Mouse (Mus musculus) left cerebral cortex, adult 18-20 months (tissue): ENCODE data around the gene Npffr2. TPM values are rescaled to one million over a fixed set of nuclear protein-coding genes. Genes with fewer than 3 reads are reported as not detected.
A peak's percentile ranks its signal among the peaks of the same experiment; 100 is the strongest.
"Not testable (repeated sequence)": the region's sequence is repeated elsewhere in the genome, so short reads cannot be mapped to it uniquely, and the experiment has no call there.

Experiments used
- DNase-seq, 2 experiments: peaks; one replicate each; pipeline ENCODE4 v3.0.0; 2021 to 2022; ENCODE audit warnings: low spot score in 2 of 2, mixed read lengths in 1 of 2
- long read RNA-seq, 2 experiments: library from polyadenylated mRNA; stranded (forward); transcript quantifications; one replicate each; pipeline ENCODE4 v2.0.0; 2021
- total RNA-seq, 2 experiments: library from RNA; stranded (reverse); gene quantifications; 2 replicates each; pipeline ENCODE4 v1.2.3; 2021

Npffr2 gene
- under 1 TPM; 0.37 to 0.40 TPM for total RNA-seq
- long read RNA-seq, experiment 1: 0 reads
- long read RNA-seq, experiment 2: 0 reads

DNA sequence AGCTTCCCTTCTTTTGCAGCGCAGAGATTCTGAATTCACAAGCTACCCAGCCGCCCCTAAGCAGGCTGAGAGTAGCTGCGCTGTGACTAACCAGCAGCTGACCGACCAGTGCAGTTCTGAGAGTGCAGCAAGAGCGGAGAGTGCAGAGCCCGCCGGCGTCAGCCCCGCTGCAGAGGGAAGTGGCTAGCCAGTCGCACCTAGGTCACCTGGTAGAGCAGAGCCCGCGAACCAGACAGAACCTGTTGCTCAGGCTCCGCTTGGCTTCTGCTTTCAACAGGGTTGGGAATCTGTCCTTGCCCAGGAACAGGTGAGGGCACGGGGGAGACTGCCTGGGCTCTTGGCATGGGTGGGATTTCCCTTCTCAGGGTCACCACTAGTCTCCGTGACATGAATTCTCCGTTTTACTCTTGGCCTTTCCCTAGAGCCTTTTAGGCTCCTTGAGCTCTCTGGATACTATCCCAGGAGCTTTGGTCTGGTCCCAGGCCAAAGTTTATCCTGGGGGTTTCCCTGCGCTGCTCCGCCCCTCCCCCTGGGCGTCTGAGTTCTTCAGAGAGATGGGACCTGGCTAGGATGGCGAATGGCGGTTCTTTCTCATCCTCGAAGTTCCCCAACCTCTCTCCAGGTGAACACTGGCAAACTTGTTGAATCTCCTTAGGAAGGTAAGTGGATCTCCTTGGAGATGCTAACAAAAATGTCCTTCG is at the start of gene Npffr2:
Gene Npffr2 (plus strand): TSS at position 552 of the 701 bp plus-strand sequence.
- peak; percentile 12 to 18 for DNase-seq

DNA sequence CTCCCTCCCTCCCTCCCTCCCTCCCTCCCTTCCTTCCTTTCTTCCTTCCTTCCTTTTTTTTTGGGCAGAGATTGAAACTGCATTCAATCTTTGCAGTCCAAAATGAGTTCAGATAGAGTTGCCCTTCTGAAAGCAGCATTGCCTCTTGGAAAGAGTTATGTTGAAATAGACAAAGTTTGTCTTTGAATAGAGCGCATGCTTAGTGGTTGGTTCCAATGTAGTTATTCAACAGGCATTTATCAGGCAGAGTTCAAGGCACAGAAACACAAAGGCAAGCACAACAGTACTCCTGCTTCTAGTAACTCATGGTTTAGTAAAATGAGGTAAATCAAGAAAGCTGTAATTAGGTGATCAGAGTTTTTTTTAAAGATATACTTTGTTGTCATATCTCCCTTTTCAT is 34.7 kb upstream of the Npffr2 start:
- DNase-seq: no peak

DNA sequence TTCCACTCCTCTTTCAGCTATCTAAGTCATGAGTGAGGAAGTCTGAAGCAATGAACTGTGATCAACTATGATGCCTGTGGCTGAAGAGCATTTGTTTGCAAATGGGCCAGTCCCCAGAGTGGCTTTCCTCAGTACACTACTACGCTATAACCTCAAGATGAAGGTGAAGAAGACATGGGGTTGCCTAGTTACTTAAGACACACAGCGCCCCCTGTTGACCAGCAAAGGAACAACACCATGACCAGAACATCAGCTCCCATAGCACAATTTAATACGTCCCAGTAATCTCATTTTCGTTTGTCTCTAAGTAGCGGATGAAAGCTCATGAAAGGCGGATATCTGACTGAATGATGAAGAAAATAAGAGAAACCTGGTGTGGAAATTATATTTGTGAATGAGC is 27.0 kb upstream of the Npffr2 start:
- no peak for DNase-seq

DNA sequence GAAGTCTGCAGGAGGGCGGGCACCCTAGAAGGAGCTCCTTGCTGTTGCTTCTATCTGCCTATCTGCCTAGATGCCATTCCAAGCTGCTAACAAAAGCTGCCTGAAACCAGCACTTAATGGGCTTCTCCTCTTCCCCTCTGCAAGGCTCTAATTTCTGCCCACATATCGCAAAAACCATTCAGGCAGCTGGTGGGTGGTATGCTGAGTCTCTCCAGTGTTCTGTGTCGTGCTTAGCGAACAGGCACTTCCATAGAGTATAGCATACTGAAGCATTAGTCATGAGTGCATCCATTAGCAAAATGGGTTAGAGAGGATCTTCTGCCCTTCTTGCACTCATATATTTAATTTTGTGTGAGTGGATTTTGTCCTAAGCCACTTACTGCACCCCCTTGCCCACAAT is 8.6 kb upstream of the Npffr2 start:
- peak in 1 of 2 experiments; percentile 21 for DNase-seq

DNA sequence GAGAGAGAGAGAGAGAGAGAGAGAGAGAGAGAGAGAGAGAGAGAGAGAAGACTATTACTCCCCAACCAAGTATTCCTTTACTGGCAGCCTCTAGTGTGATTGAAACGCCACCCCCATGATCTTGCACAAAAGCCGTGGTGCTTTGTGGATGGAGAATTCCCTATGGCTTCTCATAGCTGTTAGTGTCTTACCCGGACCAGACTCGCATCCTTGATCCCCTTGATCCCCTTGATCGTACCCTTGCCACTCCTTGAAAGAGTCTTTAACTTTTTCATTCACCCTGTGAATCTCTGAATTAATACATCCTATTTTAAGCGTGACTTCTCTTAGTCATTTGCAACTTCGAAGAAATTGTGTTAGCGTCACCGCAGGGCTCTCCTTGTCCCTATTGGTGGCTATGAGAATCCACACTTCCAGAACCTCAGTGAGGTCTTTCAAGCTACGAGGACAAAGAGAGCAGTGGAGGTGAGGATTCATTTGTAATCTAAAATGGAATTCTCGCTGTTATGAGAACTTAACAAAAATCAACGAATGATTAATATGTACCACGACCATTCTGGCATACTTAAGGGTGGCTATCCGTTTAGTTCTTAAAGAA is 949 bp upstream of the Npffr2 start:
- DNase-seq: no peak

DNA sequence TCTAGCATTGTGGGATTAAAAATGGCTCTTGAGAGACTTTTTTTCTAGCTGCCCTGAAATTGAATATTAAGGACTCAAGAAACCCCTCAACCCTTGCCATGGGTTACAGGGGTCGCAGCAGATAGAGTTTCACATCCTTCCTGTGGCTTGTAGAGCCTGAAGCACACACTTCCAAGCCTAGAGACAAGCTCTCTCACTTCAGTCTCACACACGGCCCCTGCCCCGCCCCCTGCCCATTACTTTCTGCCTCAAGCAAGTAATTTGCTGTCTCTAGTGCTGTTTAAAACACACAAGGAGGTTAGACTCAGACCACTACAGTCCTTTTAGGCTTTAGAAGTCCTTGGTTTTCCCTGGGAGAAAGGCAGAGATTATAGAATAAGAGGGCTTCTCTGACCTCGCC is 1.7 kb downstream of the Npffr2 start:
- DNase-seq: no peak

DNA sequence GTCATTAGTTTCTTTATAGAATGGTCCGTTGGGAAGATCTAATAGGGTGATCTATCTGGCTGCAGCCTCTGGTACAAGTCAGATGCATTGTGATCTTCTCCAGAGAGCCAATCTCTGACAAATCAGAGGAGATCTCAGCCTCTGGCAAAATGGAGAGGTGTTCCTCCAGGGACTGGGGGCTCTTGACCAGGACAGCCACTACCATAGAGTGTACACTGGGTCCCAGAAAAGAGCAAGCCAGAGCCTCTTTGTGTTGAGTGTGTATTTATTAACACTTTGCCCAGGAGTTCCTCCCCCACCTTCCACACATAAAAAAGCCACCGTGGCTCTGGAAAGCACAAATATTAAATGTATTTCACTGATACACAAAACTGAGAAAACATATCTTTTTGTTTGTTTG is 2.2 kb downstream of the Npffr2 start:
- no peak for DNase-seq

DNA sequence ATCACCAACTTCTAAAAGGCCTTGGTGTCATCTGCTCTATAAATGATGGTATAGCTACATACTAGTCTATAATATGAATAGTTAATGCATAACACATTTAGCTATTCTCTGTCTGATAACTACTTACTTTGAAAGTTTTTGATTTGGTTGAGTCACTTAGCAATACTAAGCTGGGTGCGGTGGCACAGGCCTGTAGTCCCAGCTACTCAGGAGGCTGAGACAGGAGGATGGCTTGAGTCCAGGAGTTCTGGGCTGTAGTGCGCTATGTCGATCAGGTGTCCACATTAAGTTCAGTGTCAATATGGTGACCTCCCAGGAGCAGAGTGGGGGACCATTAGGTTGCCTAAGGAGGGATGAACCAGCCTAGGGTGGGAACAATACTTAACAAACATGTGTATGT is 8.8 kb downstream of the Npffr2 start:
- no peak for DNase-seq

DNA sequence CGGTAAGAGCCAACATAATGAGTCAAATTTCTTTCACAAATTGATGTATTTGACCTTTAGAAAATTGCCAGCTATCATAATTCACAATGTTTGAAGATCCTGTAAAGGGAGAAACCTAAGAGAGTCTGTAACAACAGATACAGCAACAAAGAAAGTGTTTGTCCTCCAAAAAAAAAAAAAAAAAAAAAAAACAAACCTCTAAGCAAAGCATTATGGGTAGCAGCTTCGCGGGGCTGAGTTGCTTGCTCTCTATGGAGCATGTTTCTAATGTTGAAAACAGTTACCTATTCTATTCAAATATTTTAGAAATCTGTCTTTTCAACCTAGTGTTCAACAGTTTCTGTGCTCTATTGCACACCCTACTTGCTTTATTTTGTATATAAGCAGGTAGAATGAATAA is 15.2 kb downstream of the Npffr2 start:
- DNase-seq: no peak

DNA sequence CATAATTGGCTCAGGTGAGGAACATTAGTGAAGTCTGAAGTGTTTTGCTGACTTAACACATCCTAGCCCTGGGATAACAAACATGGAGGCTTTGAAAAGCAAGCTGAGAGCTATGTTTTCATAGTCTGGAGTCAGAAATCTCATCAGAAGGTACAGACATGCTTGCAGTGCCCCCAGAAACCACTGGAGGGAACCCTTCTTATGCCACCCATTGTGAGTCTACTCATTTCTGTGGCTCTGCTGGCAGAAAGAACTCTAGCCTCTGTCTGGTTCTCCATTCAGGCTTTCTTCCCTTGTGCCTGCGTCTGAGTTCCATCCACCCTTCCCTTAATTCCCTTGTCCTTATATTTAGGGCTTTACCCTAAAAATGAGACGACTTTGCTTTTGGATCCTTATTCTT is 16.2 kb downstream of the Npffr2 start:
- peak; percentile 83 to 86 for DNase-seq

DNA sequence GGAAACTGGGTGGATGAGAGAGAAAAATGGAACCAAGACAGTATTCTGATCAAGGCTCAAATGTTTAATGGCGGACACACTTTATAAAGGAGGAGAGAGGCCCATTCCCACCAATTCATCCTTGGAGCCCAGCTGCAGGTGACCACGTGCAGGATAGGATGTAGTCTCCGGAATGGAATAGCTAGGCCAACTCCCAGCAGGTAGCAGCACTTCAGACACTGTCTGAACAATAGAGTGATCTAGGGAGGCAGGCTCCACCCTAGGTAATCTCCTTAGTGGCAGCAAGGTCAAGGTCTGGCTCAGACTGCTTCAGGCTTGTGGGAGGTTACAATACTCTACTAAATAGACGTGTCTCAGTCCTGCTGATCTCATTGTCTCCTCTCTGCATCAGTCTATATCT is 31.9 kb downstream of the Npffr2 start:
- not testable (repeated sequence) for DNase-seq

DNA sequence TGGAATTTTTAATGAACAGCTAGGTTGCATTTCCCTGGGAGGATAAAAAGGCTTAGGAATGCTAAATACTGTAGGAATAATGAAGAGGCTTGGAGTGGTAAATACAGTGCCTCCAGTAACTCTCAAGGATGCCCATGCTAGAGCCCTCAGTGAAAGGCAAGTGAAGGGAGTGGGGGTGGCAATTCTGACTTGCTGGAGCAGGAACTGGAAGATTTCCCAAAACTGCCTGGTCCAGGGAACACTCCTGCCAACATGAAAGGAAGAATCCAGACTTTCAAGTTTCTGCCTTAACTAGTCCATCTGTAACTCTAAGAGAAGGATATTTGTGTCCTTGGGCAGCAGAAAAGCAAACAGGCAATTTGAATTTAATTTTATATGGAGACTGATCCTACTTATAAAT is 34.2 kb downstream of the Npffr2 start:
- peak; percentile 29 to 52 for DNase-seq

DNA sequence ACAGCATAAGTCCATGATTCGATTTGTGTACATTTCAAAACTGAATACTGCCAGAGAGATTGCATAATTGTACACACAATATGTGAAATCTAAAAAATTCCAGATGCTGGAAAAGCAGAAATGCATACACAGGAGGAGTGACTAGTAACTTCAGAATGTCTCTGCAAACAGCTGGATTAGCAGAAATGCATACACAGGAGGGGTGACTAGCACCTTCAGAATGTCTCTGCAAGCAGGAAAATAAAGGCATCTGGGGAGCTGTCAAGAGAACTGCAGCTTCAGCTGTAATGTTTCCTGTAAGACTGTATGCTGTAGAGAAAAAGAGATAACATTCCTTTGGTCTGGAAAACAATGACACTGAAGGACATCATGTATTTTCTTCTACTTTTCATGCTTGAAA is 51.4 kb downstream of the Npffr2 start:
- no peak for DNase-seq

DNA sequence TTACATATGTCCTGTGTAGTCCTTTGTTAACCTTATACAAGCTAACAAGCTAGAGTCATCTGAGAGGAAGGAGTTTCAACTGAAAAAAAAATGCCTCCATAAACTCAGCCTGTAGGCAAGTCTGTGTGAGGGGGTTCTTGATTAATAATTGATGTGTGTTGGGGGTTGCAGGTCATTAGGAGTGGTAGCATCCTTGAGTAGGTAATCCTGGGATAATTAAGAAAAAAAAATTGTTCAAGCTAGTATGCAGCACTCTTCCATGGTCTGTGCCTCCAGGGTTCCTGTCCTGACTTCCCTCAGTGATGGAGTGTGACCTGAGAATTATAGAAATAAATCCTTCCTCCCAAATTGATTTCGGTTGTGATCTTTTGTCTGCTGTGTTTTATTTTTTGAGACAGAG is 52.0 kb downstream of the Npffr2 start:
- DNase-seq: no peak

DNA sequence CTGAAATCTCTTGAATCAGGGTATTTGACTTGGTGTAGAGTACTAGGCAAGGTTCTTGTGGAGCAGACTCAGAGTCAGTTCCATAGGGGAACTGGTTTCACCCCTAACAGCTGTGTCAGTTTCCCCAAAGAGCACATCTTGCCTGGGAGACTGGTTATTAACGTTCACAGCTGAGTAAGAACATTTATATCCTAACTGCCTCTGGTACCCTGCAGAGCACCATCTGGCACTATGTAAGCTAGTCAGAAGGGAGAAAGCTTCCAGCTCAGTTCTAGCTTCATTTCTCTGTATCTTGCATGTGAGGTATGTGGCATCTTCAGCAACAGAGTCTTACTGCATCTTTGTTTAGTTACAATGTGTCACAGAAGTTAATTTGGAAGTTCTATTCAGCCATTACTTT is 53.9 kb downstream of the Npffr2 start:
- peak in 1 of 2 experiments; percentile 8 for DNase-seq

DNA sequence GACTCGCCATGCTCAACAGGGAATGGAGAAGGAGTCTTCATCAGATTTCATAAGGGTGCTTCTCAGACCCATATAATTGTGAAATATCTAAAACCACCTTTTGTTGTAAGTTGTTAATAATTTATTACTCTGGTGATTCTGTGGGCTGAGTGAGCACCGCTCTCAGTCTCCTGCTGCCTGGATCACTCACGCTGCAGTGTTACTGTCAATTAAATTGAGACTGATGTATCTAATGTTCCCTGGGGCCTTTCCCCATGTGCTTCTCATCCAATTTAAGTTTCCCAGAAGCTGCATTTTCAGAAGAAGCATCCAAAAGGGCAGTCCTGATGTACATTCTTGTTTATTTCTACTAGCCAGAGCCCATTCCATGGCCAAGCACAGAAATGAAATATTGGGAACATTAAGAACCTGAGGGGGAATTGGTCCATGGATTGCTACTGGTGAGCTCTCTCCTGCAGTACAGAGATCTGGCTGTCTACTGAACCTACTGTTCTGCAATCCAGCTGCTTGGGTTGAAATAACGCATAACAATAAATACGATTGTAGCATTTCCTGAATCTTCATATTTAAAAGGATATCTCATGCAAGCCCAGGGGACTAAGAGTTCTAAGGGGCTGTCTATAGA is 54.6 kb downstream of the Npffr2 start:
- no peak for DNase-seq

DNA sequence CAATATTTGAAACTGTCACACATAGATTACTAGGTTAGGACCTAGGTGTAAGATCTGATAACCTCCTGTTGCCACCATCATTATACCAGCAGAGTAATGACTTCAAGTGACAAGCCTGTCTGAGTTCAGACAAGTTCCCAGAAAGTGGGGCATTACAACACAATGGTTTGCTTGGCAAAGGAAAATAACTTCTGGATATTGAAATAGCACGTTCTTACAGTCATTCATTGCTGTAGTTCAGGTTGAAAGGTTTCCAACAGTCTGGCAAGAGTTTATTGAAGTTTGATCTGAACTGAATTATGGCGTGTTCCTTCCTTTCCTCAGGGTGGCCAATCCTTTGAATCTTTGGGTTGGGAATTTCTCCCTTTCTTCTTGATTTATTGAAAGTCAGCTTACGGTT is 57.8 kb downstream of the Npffr2 start:
- DNase-seq: no peak

DNA sequence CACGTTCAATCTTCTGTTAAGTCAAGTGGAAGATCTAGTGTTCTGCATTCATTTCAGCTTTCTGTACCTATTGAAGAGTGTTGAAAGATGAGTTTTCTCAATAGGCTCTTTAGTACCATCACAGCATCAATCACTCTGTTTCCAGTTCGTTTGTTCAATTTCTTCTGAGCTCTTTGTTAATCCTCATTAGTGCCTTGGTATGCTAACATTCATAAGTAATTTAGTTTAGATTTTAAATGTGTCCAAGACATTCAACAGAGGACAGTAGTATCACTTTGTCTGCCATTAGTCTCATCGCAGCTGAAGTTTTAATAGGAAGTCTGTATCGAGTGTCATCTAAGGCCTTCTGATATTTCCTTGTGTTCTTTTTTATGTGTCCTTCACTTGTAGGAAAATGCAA is 65.1 kb downstream of the Npffr2 start:
- no peak for DNase-seq

DNA sequence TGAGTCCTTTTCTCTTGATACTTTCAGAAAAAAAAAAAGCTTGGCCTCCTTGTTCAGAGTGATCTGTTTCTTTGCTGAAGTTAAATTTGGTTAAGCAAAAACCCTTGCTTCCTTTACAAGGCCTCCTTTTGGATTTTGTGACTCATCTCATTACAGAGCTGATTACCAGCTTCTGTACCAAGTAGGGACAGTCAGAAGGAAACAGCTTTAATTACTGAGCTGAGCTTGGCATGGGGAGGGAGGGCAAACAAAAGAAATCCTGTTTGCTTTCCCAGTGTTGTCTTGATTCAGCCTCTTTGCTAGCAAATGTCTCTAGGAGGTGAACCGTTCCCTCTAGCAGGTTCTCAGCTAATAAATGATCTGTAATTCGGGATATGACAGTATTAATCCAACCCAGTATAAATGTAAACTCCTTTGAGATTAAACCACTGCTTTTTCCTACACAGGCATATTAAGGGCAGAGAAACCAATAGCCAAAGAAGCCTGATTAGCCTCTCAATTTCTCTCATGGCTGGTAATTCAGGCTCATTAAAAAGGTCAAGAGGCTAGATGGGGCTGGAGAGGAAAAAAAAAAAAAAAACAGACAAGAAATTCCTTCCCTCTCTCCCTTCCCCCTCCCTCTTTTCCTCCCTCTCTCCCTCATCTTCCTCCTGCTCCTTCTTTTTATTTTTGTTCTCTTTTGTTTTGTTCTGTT is 84.2 kb downstream of the Npffr2 start:
- no peak for DNase-seq

DNA sequence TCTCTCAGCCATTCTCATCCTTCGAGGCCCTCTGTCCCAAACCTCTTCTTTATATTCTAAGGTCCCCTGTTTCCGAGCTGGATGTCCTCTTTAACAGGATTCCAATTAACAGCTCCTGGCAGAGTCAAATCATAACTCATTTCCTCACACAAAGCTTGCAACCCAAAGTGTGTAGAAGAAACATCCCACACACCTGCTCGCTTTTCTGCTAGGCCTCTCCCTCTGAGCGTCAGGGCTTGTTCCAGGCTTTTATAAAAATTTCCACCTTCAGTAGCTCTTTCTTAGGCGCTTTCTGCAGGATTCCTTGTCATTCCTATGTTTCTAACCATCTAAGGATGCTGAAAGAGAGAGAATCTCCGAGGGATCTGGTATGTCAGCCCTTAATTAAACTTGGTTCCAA is 85.0 kb downstream of the Npffr2 start:
- DNase-seq: peak in 1 of 2 experiments; percentile 2

DNA sequence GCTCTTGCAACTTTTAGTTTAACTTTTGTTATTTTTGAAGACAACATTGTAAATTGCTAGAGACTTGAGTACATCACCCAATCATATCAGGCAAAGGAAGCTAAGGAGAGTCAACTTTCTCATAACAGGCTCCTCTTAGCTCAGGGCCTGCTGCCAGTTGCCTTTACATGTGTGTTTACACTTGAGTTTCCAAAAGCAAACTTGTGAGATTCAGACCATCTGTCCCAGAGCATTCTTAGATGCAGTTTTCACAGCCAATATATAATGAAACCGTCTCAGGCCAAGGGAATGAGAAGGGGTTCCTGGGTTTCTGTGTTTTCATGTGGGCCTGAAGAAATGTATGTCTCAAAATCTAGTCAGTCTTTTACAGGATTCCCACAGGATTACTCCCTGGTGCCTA is 104.4 kb downstream of the Npffr2 start:
- peak; percentile 39 to 50 for DNase-seq
